Mouse (Mus musculus): ENCODE data around the gene Mrps2. TPM values are rescaled to one million over a fixed set of nuclear protein-coding genes. Genes with fewer than 3 reads are reported as not detected.

The Mrps2 gene
- polyA plus RNA-seq, 1 experiment from 2014 or later, result 68.2 TPM

- Histone ChIP-seq H3K36me3 (ENCODE audit: control insufficient read depth, insufficient read depth, low read length) (no peaks in the 10 kb centered on the region), H3K4me2 (no peak overlapping the region), H3K27me3 (replicated peaks; ENCODE audit: control insufficient read depth, insufficient read depth, low read length) (peaks cover 42% of the 10 kb centered on the region), H3K9me3 (ENCODE audit: control insufficient read depth, low read length) (no peaks in the 10 kb centered on the region), H3K4me1 (replicated peaks; ENCODE audit: control insufficient read depth, insufficient read depth, low read length) (no peaks in the 10 kb centered on the region; the same call in 1 of the 2 replicates), H3K27ac (ENCODE audit: low read depth, low read length) (no peak overlapping the region), H3K4me3 (ENCODE audit: low read depth, low read length) (no peak overlapping the region), H3K9ac (ENCODE audit: low read depth, low read length) (no peak overlapping the region)
- ATAC-seq (replicated peaks; ENCODE audit: low FRiP score) (no peak), DNase-seq (ENCODE audit: low spot score) (no peak)
- WGBS, result 71% methylated on average over 4 of the region's 4 CpGs
These were observed 22.8 kb upstream of the Mrps2 start for GRCm38 (mm10) chr2:28445082-28445481.

- peaks cover 42% of the 10 kb centered on the region for H3K27me3 ChIP-seq (replicated peaks; ENCODE audit: control insufficient read depth, insufficient read depth, low read length)
- H3K4me1 ChIP-seq (replicated peaks; ENCODE audit: control insufficient read depth, insufficient read depth, low read length), result no peaks in the 10 kb centered on the region; the same call in 1 of the 2 replicates
- DNase-seq (ENCODE audit: low spot score) (peak; percentile 46), ATAC-seq (replicated peaks; ENCODE audit: low FRiP score) (no peak)
- peak overlapping the region; percentile 51 for H3K9ac ChIP-seq (ENCODE audit: low read depth, low read length)
- peak overlapping the region; percentile 75 for H3K4me2 ChIP-seq
- no peak overlapping the region for H3K27ac ChIP-seq (ENCODE audit: low read depth, low read length)
- 16% methylated on average over 5 of the region's 5 CpGs for WGBS
- H3K4me3 ChIP-seq (ENCODE audit: low read depth, low read length), result peak overlapping the region; percentile 56
- no peaks in the 10 kb centered on the region for H3K36me3 ChIP-seq (ENCODE audit: control insufficient read depth, insufficient read depth, low read length)
- H3K9me3 ChIP-seq (ENCODE audit: control insufficient read depth, low read length), result no peaks in the 10 kb centered on the region
These were observed 21.7 kb upstream of the Mrps2 start for GRCm38 (mm10) chr2:28446181-28446514.

DNA sequence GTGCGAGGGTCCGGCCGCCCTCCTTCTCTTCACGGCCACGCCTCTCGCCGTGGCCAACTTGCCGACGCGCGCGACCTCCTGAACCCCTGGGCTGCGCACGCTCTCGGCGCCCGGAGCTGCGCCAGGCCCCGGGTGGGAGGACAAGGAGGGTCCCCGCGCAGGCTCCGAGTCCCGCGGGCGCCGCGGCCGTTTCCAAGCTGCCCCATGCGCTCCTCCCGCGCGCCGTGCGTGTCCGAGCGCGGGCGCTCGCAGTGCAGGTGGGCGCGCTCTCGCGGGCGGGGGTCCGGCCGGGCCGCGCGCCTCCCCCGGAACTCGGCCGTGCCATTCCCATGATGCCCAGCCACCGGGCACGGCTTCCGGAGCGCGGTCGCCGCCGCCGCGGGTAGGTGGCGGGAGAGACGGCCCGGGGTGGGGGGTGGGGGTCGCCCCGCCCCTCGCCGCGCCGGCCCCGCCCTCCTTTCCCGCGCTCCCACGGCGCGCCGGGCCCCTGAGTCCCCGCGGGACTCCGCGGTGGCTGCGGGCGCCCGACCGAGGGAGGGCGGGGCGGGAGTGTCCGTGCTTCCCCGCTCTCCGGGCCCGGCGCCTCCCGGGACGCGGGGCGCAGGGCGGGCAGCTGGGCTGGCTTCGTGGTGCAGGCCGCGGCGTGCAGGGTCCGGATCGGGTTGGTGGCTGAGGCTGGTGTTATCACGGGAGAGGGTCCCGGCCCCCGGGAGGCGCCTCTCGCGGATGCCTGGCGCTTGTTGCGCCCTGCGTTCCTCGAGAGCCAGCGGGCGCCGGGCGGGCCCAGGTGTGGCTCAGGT lies 21.2 kb upstream of the Mrps2 start, which contains the start of gene Ppp1r26:
TSS of gene Ppp1r26 (plus strand) at position 286 of the 800 bp plus-strand sequence.
- H3K9me3 ChIP-seq (ENCODE audit: control insufficient read depth, low read length), result no peaks in the 10 kb centered on the region
- H3K4me1 ChIP-seq (replicated peaks; ENCODE audit: control insufficient read depth, insufficient read depth, low read length), result no peaks in the 10 kb centered on the region; the same call in 1 of the 2 replicates
- no peaks in the 10 kb centered on the region for H3K36me3 ChIP-seq (ENCODE audit: control insufficient read depth, insufficient read depth, low read length)
- ATAC-seq (replicated peaks; ENCODE audit: low FRiP score) (no peak), DNase-seq (ENCODE audit: low spot score) (no peak)
- H3K4me2 ChIP-seq, result peak within 1 kb of the TSS; percentile 75
- peak within 1 kb of the TSS; percentile 56 for H3K4me3 ChIP-seq (ENCODE audit: low read depth, low read length)
- no peak within 1 kb of the TSS for H3K27ac ChIP-seq (ENCODE audit: low read depth, low read length)
- H3K27me3 ChIP-seq (replicated peaks; ENCODE audit: control insufficient read depth, insufficient read depth, low read length), result peaks cover 42% of the 10 kb centered on the region
- 1% methylated on average over 98 of the region's 118 CpGs for WGBS
- H3K9ac ChIP-seq (ENCODE audit: low read depth, low read length), result peak within 1 kb of the TSS; percentile 51

DNA sequence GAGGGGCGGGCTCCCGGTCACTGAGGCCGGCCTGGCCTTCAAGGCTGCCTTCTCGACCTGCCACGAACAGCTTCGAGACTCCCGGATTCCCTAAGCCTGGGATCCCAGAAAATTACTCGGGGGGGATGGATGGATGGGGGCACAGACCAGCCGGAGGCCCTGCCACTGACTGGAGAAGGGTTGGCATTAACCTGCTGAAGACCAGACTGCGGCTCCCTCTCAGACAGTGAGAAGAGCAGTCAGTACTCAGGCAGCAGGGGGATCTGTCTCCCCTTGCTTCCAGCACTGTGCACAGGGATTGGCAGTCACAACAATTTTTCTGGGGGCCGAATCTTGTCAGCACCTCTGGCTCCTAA lies 20.6 kb upstream of the Mrps2 start:
- H3K4me1 ChIP-seq (replicated peaks; ENCODE audit: control insufficient read depth, insufficient read depth, low read length), result no peaks in the 10 kb centered on the region; the same call in 1 of the 2 replicates
- H3K36me3 ChIP-seq (ENCODE audit: control insufficient read depth, insufficient read depth, low read length), result no peaks in the 10 kb centered on the region
- H3K4me2 ChIP-seq, result peak overlapping the region; percentile 75
- ATAC-seq (replicated peaks; ENCODE audit: low FRiP score) (no peak), DNase-seq (ENCODE audit: low spot score) (no peak)
- H3K9ac ChIP-seq (ENCODE audit: low read depth, low read length), result peak overlapping the region; percentile 51; the same call in 1 of the 2 replicates
- WGBS, result 14% methylated on average over 11 of the region's 11 CpGs
- no peaks in the 10 kb centered on the region for H3K9me3 ChIP-seq (ENCODE audit: control insufficient read depth, low read length)
- H3K27me3 ChIP-seq (replicated peaks; ENCODE audit: control insufficient read depth, insufficient read depth, low read length), result peaks cover 42% of the 10 kb centered on the region
- H3K27ac ChIP-seq (ENCODE audit: low read depth, low read length), result no peak overlapping the region
- peak overlapping the region; percentile 56 for H3K4me3 ChIP-seq (ENCODE audit: low read depth, low read length)

GRCm38 (mm10) chr2:28451663-28452062 lies 16.2 kb upstream of the Mrps2 start:
- Histone ChIP-seq H3K9me3 (ENCODE audit: control insufficient read depth, low read length) (no peaks in the 10 kb centered on the region), H3K27ac (ENCODE audit: low read depth, low read length) (no peak overlapping the region), H3K9ac (ENCODE audit: low read depth, low read length) (no peak overlapping the region), H3K4me3 (ENCODE audit: low read depth, low read length) (no peak overlapping the region), H3K4me2 (no peak overlapping the region), H3K27me3 (replicated peaks; ENCODE audit: control insufficient read depth, insufficient read depth, low read length) (peaks cover 21% of the 10 kb centered on the region), H3K36me3 (ENCODE audit: control insufficient read depth, insufficient read depth, low read length) (no peaks in the 10 kb centered on the region), H3K4me1 (replicated peaks; ENCODE audit: control insufficient read depth, insufficient read depth, low read length) (no peaks in the 10 kb centered on the region)
- DNase-seq (ENCODE audit: low spot score), result no peak
- 83% methylated on average over 11 of the region's 11 CpGs for WGBS
- no peak for ATAC-seq (replicated peaks; ENCODE audit: low FRiP score)

DNA sequence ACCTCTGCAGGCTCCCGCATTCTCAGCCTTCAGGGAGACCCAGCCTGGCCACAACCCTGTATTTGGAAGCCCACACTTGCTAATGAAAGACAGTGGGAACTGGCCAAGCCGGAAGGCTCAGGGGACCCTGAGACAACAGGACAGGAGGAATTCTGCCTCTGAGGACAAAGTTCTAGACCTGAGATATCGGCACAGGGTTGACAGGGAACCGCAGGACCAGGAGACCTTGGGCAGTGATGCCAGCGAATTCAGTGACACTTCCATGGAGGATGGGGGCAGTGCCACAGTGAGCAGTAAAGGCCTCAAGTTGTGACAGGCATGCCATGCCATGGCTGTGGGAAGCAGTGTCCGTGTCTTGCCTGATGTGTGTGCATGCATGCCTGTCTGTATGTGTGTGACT lies 14.3 kb upstream of the Mrps2 start:
- H3K4me3 ChIP-seq (ENCODE audit: low read depth, low read length), result no peak overlapping the region
- H3K27me3 ChIP-seq (replicated peaks; ENCODE audit: control insufficient read depth, insufficient read depth, low read length), result peaks cover 4% of the 10 kb centered on the region
- H3K27ac ChIP-seq (ENCODE audit: low read depth, low read length), result no peak overlapping the region
- DNase-seq (ENCODE audit: low spot score) (no peak), ATAC-seq (replicated peaks; ENCODE audit: low FRiP score) (no peak)
- H3K4me2 ChIP-seq, result no peak overlapping the region
- WGBS, result 82% methylated on average over 6 of the region's 6 CpGs
- no peaks in the 10 kb centered on the region for H3K9me3 ChIP-seq (ENCODE audit: control insufficient read depth, low read length)
- H3K9ac ChIP-seq (ENCODE audit: low read depth, low read length), result no peak overlapping the region
- no peaks in the 10 kb centered on the region for H3K36me3 ChIP-seq (ENCODE audit: control insufficient read depth, insufficient read depth, low read length)
- no peaks in the 10 kb centered on the region for H3K4me1 ChIP-seq (replicated peaks; ENCODE audit: control insufficient read depth, insufficient read depth, low read length)

DNA sequence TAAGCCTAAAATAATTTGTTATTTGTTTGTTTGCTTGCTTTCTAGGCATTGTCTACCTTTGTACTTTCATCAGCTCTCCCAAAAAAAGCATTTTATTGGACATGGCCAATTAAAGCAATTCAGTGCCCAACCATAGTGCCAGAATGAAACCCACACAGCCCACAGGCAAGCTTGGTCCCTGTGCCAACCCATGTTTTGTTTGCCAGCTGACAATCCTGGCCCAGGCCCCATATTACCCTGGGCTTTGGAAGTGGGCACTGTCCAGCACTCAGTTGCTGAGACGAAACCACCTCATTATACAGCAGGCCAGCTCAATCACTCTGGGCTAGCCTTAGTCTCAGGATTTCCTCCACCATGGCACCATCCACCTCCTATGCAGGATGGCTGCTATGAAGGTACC lies 11.2 kb upstream of the Mrps2 start:
- no peaks in the 10 kb centered on the region for H3K27me3 ChIP-seq (replicated peaks; ENCODE audit: control insufficient read depth, insufficient read depth, low read length)
- no peak overlapping the region for H3K27ac ChIP-seq (ENCODE audit: low read depth, low read length)
- no peak overlapping the region for H3K4me2 ChIP-seq
- DNase-seq (ENCODE audit: low spot score) (no peak), ATAC-seq (replicated peaks; ENCODE audit: low FRiP score) (no peak)
- H3K9me3 ChIP-seq (ENCODE audit: control insufficient read depth, low read length), result no peaks in the 10 kb centered on the region
- no peaks in the 10 kb centered on the region for H3K36me3 ChIP-seq (ENCODE audit: control insufficient read depth, insufficient read depth, low read length)
- 74% methylated on average over 1 of the region's 1 CpGs for WGBS
- H3K4me1 ChIP-seq (replicated peaks; ENCODE audit: control insufficient read depth, insufficient read depth, low read length), result no peaks in the 10 kb centered on the region
- no peak overlapping the region for H3K9ac ChIP-seq (ENCODE audit: low read depth, low read length)
- H3K4me3 ChIP-seq (ENCODE audit: low read depth, low read length), result no peak overlapping the region

DNA sequence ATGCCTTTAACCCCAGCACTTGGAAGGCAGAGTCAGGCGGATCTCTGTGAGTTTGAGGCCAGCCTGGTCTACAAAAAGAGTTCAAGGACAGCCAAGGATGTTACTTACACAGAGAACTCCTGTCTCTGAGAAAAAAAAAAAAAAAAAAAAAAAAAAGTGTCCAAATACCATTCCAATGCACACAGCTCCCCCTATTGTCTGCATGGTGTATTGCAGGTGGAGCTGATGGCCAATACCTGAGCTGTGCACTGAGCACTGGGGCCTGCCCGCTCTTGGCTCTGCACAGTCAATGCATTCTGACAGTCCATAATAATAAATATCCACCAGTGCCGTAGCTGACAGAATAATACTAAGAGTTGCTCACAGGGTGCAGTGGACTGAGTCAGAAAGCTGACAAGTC lies 3.9 kb upstream of the Mrps2 start:
- Histone ChIP-seq H3K4me2 (no peak overlapping the region), H3K4me3 (ENCODE audit: low read depth, low read length) (no peak overlapping the region), H3K9ac (ENCODE audit: low read depth, low read length) (no peak overlapping the region), H3K27ac (ENCODE audit: low read depth, low read length) (no peak overlapping the region), H3K4me1 (replicated peaks; ENCODE audit: control insufficient read depth, insufficient read depth, low read length) (peaks cover 11% of the 10 kb centered on the region), H3K9me3 (ENCODE audit: control insufficient read depth, low read length) (no peaks in the 10 kb centered on the region), H3K36me3 (ENCODE audit: control insufficient read depth, insufficient read depth, low read length) (peaks cover under 1% of the 10 kb centered on the region; the same call in 1 of the 2 replicates), H3K27me3 (replicated peaks; ENCODE audit: control insufficient read depth, insufficient read depth, low read length) (peaks cover 13% of the 10 kb centered on the region)
- DNase-seq (ENCODE audit: low spot score) (no peak), ATAC-seq (replicated peaks; ENCODE audit: low FRiP score) (no peak)
- 34% methylated on average over 3 of the region's 3 CpGs for WGBS

- Histone ChIP-seq H3K36me3 (ENCODE audit: control insufficient read depth, insufficient read depth, low read length) (peaks cover 10% of the 10 kb centered on the region), H3K27ac (ENCODE audit: low read depth, low read length) (no peak overlapping the region), H3K4me1 (replicated peaks; ENCODE audit: control insufficient read depth, insufficient read depth, low read length) (peaks cover 14% of the 10 kb centered on the region), H3K9ac (ENCODE audit: low read depth, low read length) (no peak overlapping the region), H3K4me3 (ENCODE audit: low read depth, low read length) (no peak overlapping the region), H3K4me2 (no peak overlapping the region), H3K9me3 (ENCODE audit: control insufficient read depth, low read length) (no peaks in the 10 kb centered on the region), H3K27me3 (replicated peaks; ENCODE audit: control insufficient read depth, insufficient read depth, low read length) (peaks cover 13% of the 10 kb centered on the region)
- no peak for ATAC-seq (replicated peaks; ENCODE audit: low FRiP score)
- WGBS, result 78% methylated on average over 9 of the region's 9 CpGs
- DNase-seq (ENCODE audit: low spot score), result no peak
These were observed 2.9 kb upstream of the Mrps2 start for GRCm38 (mm10) chr2:28464919-28465318.
